Mouse (Mus musculus): ENCODE measurements around the gene Robo2.

The Robo2 gene

GRCm38 (mm10) chr16:74227285-74227684 is 184.3 kb downstream of the Robo2 start:
- in situ Hi-C loops (cut with MboI; ENCODE audit: low pct_unique_long_range_greater_than_20kb in 1 of 2, low sequenced_read_pairs in 2 of 2, unreplicated experiment in 1 of 2): no loop called here

GRCm38 (mm10) chr16:74225423-74226272 is 186.0 kb downstream of the Robo2 start:
- in situ Hi-C loops (cut with MboI; ENCODE audit: low pct_unique_long_range_greater_than_20kb in 1 of 2, low sequenced_read_pairs in 2 of 2, unreplicated experiment in 1 of 2): no loop called here

- in situ Hi-C loops (cut with MboI; ENCODE audit: low pct_unique_long_range_greater_than_20kb in 1 of 2, low sequenced_read_pairs in 2 of 2, unreplicated experiment in 1 of 2): no loop called here
Measured at GRCm38 (mm10) chr16:74222501-74222900, 189.1 kb downstream of the Robo2 start.

GRCm38 (mm10) chr16:74216879-74217415 is 194.7 kb downstream of the Robo2 start:
- in situ Hi-C loops (cut with MboI; ENCODE audit: low pct_unique_long_range_greater_than_20kb in 1 of 2, low sequenced_read_pairs in 2 of 2, unreplicated experiment in 1 of 2): no loop called here

DNA sequence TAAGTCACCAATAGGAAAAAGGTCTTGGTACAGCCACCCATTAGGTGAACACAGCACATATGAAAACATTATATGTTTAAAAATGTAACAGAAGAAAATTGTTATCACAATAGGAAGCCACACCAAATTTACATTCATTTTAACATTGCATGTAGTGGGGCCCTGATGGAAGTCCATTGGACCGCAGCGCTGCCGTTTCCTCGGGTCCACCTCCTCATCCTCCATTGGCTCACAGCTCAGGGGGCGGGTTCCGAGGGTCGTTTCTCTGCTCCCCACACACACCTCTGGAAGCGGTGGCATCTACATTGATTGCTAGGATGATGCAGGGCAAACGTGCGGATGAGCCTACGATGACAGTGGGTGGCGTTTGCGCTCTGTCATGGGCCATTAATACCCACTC is 195.8 kb downstream of the Robo2 start:
- in situ Hi-C loops (cut with MboI; ENCODE audit: low pct_unique_long_range_greater_than_20kb in 1 of 2, low sequenced_read_pairs in 2 of 2, unreplicated experiment in 1 of 2): no loop called here

- in situ Hi-C loops (cut with MboI; ENCODE audit: low pct_unique_long_range_greater_than_20kb in 1 of 2, low sequenced_read_pairs in 2 of 2, unreplicated experiment in 1 of 2): no loop called here
Measured at GRCm38 (mm10) chr16:74200705-74201104, 210.9 kb downstream of the Robo2 start.

DNA sequence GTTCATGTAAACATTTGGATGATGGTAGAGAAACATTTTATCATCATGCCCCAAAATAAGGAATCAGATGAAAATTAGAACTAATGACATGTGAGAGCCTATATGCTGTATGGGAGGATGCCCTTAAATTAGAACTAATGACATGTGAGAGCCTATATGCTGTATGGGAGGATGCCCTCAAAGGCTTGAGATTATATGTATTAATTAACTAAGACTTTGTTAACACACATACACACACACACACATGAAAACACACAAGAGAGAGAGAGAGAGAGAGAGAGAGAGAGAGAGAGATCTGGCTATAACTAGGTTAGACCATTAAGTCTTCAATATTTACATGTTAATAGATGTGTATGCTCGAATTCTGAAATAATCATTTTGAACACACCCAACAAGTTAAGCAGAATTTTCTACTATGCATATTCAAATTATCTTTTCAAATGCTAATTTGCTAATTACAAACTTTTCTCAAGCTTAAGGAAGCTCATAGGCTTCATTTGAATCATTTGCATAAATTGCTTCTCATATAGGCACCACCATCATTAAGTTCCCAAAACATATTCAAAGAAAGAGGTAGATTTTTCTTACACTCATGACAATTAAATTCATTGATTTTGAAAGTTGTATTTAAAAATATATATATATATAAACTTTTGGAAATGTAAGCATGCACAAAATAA is 211.5 kb downstream of the Robo2 start:
- in situ Hi-C loops (cut with MboI; ENCODE audit: low pct_unique_long_range_greater_than_20kb in 1 of 2, low sequenced_read_pairs in 2 of 2, unreplicated experiment in 1 of 2): no loop called here

DNA sequence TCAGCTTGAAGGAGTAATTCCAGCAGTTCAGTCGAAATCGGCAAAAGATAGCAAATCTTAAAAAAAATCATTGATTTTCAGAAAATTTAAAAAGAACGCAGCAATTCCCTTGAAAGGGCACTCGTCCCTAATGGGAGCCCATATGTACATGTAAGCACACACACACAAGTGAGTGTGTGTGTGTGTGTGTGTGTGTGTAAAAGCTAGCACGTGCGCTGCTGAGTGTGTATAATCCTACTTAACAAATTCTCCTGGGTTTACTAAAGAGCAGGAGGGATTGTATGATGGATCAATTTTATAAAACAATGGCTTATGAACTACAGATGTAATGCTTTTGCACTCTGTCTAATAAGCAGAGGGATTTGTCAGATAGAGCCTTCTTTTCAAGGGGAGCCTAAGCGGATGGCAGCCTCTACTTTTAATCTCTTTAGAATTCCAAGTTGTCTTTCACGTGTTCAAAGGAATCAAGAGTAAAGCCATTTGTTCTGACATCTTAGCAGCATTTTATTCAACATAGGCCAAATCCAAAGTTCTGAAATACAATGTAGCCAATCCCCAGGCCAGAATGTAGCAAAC is 218.6 kb downstream of the Robo2 start:
- in situ Hi-C loops (cut with MboI; ENCODE audit: low pct_unique_long_range_greater_than_20kb in 1 of 2, low sequenced_read_pairs in 2 of 2, unreplicated experiment in 1 of 2): no loop called here

DNA sequence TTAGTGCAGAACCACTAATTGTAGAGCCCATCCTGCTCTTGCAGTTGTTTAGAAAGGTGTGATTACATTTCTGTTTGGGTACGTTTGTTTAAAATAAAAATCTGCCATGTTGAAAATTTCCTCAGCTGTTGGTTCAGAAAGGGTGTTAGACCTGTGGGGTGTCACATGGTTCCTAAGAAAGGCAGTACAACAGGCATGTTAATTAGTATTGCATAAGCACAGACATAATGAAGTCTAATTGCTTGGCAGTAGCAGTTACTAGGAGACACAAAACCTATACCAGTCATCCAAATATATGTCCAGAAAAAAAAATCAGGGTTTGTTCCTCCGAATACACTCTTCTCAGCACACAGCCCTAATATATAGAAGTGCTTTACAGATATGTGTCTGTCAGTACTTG is 220.0 kb downstream of the Robo2 start:
- in situ Hi-C loops (cut with MboI; ENCODE audit: low pct_unique_long_range_greater_than_20kb in 1 of 2, low sequenced_read_pairs in 2 of 2, unreplicated experiment in 1 of 2): no loop called here

DNA sequence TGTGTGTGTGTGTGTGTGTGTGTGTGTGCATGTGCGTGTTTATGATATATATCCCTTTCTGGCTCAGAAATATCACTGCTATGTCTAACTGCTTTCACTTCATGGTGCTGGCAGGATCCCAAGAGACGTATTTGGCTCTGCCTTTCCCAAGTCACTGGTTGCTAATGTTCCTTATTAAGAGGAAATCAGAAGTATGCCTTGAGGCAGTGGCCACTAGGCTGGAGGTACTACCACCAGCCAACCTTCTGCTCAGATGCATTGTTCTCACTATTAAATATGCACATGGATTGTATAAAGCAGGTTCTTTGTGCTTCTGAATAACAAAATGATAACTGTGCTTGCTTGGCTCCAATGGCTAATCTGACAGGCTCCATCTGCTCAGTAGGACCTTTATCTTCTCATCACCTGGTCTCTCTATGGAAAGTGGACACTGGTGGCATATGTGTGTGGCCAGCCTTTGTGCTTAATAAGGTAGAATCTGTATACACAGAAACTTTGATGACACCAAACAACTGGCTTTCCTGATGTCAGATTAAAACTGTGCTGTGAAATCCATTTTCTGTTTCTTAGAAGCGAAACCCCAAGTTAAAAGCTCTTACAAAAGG is 229.0 kb downstream of the Robo2 start:
- in situ Hi-C loops (cut with MboI; ENCODE audit: low pct_unique_long_range_greater_than_20kb in 1 of 2, low sequenced_read_pairs in 2 of 2, unreplicated experiment in 1 of 2): no loop called here

DNA sequence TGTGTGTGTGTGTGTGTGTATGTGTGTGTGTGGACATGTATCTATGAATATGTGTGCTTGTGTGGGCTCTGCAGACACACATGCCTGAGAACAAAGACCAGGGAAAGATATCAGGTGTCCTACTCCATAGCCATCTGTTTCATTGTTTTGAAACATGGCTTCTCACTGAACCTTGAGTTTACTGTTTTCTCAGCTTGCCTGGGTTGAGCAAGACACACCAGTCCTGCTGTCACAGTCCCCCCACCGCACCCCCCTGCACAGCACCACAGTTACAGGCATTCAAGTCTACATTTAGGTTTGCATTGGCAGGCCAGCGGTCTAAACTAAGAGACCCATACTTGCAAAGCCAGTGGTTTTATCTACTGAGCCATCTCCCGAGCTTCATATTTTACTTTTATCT is 239.0 kb downstream of the Robo2 start:
- in situ Hi-C loops (cut with MboI; ENCODE audit: low pct_unique_long_range_greater_than_20kb in 1 of 2, low sequenced_read_pairs in 2 of 2, unreplicated experiment in 1 of 2): no loop called here

DNA sequence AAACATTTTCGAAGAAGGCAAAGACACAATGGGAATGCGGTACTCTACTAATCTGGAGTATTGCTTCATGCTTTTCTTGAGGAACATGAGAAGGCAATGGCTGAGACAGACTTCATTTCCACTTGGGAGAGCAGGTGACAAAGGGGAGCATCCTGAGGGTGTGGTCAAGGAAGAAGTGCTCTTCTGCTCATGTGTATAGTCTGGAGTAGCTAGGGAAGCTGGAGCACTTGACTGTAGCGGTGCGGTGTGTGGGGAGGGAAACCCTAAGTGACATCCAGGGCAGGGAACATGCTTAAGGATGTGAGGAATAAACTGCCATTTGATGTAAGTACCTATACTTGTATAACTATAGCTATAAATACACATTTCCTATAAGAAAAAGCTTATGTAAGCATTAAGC is 242.0 kb downstream of the Robo2 start:
- in situ Hi-C loops (cut with MboI; ENCODE audit: low pct_unique_long_range_greater_than_20kb in 1 of 2, low sequenced_read_pairs in 2 of 2, unreplicated experiment in 1 of 2): no loop called here

GRCm38 (mm10) chr16:74169121-74169520 is 242.5 kb downstream of the Robo2 start:
- in situ Hi-C loops (cut with MboI; ENCODE audit: low pct_unique_long_range_greater_than_20kb in 1 of 2, low sequenced_read_pairs in 2 of 2, unreplicated experiment in 1 of 2): no loop called here

GRCm38 (mm10) chr16:74167832-74168231 is 243.8 kb downstream of the Robo2 start:
- in situ Hi-C loops (cut with MboI; ENCODE audit: low pct_unique_long_range_greater_than_20kb in 1 of 2, low sequenced_read_pairs in 2 of 2, unreplicated experiment in 1 of 2): no loop called here

DNA sequence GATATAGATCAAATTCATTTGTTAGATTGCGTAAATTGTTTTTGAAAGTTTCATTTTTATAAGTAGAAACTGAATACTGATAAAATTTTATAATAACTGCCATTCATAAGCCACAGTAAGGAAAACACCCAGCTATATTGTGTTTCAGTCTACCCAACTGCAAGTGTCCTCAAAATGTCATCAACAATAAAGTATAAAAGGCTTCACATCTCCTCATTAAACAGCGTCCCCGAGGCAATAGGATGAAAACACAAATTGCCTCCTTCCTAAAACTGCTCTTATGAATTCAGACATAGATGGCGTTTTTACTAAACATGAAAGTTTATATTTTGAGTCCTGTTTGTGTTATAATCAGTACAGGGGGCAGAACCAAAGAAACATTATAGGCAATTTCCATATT is 249.6 kb downstream of the Robo2 start:
- in situ Hi-C loops (cut with MboI; ENCODE audit: low pct_unique_long_range_greater_than_20kb in 1 of 2, low sequenced_read_pairs in 2 of 2, unreplicated experiment in 1 of 2): no loop called here

DNA sequence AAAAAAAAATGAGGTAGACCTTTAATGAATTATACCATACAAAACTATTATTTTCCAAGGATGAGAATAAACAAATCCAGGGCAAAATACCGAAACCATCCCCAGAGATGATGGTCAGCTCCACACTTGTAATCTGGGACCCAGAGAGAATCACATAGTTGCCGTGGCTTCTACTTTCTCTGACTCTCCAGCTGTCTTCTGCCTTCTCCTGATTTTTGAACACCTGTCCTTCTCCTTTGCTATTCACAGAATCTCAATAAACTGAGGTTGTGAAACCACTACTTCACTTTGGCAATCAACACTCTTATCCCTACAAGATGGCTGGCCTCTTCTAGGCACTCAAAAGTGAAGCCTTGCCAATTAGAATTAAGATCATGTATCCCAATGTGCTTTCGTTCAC is 252.4 kb downstream of the Robo2 start:
- in situ Hi-C loops (cut with MboI; ENCODE audit: low pct_unique_long_range_greater_than_20kb in 1 of 2, low sequenced_read_pairs in 2 of 2, unreplicated experiment in 1 of 2): no loop called here

DNA sequence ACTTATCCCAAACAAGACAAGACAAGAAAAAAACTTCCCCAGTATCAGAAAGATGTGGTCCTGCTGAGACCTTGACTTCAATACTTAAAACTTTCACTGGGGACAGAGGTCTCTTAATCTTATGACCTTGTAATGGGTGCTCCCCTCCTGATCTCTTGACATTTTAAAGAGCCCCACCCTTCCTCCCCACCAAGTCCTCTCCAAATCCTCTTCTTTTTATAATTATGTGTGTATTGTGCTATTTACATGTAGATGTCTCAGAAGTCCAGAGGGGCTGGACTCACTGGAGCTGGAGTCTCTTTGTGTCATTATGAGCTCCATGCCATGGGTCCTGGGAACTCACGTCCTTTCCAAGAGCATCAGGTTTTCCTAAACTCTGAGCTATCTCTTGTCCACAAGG is 275.4 kb downstream of the Robo2 start:
- in situ Hi-C loops (cut with MboI; ENCODE audit: low pct_unique_long_range_greater_than_20kb in 1 of 2, low sequenced_read_pairs in 2 of 2, unreplicated experiment in 1 of 2): no loop called here

DNA sequence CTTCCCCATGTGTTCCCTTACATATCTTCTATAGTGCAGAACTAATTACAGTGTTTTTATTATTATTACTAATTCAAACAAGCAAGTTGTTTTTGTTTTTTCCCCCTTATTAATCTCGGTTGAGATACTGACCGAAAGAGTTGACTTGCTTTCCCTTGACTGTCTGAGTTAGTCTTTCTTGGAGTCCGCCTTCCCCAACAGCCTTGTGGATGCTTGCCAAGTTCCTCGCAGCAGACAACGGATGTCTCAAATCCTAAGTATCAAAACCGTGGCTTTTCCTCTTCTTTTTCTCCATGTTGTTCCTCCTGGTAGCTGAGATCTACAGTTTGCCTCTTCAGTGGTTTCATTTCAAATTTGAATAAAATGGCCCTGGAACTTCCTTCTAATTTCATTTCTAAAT is 278.8 kb downstream of the Robo2 start:
- in situ Hi-C loops (cut with MboI; ENCODE audit: low pct_unique_long_range_greater_than_20kb in 1 of 2, low sequenced_read_pairs in 2 of 2, unreplicated experiment in 1 of 2): no loop called here

- in situ Hi-C loops (cut with MboI; ENCODE audit: low pct_unique_long_range_greater_than_20kb in 1 of 2, low sequenced_read_pairs in 2 of 2, unreplicated experiment in 1 of 2): no loop called here
Measured at GRCm38 (mm10) chr16:74131370-74131769, 280.3 kb downstream of the Robo2 start.
